Mouse (Mus musculus) 416B (cell line): Measurements from ENCODE around the gene Gm20388.

Source experiments
- DNase-seq: peaks from one replicate; pipeline ENCODE4 v3.0.0; 2011; ENCODE audit warnings: low read depth

Gene Gm20388

DNA sequence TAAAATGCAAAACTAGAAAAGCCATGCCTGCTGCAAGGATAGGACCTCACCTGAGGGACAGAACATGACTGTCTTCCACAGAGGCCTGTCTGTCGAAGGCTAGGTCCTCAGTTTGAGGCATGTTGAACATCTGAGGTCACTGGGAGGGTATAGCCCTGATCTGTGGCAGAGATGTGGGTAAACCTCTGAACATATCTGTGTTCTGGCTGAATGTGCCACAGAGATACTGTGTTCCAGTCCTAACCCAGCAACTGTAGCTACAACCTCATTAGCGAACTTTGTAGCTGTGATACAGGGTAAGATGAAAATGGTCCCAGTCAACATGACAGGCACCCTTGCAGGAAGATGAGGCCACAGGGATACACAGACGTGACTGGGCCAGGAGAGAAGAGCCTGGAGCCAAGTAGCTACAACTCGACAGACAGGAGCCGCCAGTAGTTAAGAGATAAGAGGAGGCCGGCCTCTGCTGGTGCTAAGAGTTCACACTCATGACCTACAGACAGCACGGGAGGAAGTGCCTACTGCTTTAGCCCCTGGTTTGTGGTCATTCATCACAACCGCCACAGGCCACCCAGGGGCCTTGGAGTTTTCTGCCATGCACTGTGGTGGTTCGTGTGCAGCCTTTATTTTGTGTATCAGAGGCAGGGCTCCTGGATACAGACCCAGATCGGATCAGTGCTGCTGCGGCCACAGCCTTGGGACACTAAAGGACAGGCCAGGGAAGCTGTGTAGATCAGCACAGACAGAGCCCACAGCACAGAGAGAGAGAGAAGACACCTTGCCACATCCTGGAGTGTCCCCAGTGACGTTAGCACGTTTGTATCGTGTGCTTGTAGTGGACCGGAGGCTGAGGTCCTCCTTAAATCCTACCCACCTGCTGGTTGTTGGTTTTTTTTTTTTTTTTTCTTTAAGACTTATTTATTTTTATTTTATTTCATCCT is 2439.0 kb downstream of the Gm20388 start:
- peak; percentile 97 for DNase-seq

DNA sequence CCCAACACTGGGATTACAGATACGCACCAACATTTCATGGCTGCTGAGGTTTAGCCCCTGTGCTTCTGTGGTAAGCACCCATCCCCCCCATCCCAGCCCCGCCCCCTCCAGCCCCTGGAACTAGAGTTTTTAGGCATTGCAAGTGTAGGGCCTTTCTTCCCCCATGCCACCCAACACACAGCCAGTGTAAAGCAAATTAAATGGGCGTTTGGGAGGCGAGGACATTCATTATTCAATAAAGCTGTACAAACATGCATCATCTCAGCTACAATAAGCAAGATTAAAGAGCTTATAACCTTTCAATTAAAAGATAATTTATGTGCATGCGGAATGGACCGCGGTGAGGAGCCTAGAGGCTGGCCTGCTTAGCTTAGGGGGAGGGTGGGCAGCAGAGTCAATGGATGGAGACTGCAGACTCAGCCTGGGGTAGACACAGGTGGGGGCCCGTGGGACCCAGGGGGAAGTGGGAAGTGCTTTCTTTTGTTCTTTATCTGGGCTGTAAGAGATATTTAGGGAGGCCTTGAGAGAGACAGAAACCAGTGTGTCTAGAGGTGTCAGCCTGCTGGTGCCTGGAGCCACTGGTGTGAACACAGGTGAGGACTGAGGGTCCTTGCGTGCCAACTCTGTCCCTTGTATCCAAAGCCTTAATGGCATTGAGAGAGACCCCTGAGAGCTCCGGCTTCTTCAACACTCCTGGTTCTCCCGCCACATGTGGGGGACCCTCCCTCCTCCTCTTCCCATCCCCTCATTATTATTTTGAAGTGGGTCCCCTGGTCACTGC is 2439.9 kb downstream of the Gm20388 start:
- peak; percentile 25 for DNase-seq

DNA sequence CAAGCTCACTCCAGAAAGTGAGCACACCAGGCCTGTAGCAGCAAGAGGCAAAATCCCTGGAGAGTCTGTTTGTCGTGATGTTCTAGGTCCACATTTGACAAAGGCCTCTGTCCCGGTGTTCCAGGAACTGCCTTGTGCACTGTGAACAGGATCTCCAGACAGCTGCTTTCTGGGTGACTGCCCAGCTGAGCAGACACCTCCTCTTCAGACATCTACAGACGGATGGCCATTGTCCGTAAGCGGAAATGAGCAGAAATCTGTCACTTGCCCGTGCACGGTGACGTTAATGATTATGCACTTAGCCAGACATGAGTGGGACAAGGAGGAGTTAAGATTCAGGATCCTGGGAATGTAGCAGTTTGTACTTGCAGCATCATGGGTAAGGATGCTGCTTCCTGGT is 2443.5 kb downstream of the Gm20388 start:
- no peak for DNase-seq

DNA sequence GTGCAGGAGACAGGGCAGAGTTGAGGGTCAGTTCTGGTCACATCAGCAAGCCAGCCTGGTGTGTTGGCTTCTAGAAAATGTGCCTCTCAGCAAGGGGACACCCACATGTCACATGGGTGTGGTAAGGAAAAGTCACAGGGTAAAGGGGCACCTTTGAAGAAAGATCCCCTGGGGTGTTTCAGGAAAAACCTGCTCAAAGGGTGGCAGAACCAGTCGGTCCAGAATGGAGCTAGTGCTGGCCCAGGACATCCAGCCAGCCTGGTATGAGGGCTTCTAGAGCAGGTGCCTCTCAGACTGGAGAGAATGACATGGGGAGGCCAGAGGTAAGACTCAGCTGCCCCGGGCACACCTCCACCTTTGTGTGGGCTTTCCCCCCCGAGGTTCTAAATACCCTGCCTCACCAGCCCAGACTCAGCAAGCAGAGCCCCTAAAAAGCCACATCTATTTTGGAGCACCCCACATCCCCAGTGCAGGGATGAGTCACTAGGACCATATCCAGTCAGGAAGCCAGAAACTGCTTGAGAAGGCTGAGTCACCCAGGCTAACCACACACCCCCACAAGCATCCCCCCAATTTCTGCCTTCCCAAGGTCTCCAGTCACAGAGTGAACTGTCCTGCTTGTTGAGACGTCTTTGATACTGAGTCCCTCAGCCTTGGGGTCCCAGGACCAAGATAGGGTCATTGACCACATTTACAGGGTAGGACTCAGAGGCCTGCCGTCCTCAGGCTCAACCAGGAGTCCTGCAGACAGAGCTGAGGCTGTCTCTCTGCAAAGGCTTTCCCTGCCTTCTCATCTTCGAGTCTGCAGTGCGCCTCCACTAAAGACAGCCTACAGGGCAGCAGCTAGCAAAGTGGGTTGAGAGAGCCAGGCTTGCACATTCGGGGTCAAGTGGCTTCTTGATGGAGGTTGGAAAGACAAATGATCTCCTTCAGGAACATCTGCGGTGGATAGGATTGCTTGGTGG is 2445.3 kb downstream of the Gm20388 start:
- DNase-seq, result peak; percentile 92

DNA sequence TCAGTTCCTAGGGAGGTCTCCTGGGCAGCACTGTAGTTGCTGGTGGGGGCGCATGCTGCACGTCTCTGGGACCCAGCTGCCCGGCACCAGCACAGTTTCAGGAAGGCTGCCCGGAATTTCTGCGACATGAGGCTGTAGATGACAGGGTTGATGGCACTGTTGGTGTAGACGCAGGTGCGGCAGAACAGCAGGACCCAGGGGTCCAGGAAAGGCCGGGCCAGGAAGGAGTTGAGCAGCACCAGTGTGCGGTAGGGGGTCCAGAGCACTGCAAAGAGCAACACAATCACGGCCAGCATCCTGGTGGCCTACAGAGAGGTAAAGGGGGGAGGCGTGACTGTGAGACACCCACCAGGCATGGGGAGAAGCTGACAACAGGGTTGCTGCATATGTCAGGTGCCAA is 2446.6 kb downstream of the Gm20388 start:
- no peak for DNase-seq

DNA sequence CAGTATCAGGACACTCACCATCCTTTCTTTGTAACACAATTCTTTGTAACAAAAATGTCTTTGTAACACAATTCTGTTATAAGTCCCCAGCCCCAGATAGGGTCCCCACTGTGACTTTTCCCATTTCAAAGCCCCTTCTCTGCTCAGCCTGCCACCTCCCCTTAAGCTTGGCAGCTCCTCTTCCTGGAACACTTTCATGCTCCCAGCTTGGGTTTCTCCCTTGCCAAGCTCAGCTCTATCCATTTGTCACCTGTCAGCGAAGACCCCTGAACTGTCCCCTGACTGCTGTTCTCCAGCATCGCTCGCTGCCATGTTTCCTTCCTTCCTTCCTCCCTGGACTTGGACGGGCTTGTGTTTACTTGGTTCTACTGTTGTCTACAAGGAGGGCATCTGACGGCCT is 2447.0 kb downstream of the Gm20388 start:
- DNase-seq, result no peak

DNA sequence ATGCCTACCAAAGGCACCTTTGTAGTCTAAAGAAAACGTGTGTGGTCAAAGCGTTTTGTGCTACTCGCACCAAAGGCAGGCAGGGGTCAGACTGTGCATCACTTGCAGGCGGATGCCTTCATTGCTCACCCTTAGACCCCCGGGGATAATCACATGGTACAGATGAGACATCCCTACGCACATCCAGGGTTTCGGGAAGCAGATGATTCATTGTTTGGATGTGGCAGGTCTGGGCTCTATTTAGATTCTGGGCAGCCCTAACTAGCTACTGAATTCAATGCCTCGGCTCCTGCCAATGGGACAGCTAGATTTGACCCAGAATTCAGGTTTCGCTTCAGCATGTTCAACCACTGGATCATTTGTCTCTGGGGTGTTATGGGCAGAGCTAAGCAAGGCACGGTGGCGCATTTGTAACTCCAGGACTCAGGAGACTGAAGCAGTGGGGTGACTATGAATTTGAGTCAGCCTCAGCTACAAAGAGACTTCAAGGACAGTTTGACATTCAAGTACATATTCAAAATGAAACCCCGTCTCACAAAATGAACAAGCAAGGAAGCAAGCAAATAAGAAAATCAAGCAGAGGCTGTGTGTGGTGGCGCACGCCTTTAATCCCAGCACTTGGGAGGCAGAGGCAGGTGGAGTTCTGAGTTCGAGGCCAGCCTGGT is 2448.6 kb downstream of the Gm20388 start:
- DNase-seq, result no peak

DNA sequence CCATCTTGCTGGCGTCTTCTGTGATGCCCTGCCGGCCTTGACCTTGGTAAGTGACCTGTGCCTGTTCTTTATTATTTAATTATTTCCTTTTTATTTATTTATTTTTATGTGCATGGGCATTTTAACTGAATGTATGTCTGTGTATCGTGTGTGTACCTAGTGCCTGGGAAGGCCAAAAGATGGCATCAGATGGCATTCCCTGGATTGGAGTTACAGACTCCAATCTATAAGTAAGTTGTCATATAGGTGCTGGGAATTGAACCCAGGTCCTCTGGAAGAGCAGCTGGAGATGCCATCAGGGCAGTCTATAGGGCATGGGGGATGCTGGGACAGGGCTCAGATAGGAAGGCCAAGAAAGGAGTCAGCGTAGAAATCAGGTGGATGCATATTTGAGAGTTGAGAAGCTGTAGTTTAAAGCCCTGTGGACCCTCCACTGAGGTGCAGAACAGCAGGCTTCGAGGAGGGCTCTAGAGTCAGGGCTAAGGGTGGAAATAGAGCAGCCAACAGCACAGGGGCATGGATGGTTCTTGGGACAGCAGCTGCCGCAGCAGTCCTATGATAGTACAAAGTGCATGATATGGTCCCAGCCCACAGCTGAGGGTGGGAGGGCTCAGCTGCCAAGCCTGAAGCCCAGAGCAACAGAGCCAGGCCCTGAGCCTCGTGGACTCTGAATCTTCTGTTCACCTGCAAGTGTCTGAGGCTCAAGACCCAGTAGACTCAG is 2450.2 kb downstream of the Gm20388 start, which contains the start of gene Trhr2:
Gene Trhr2, minus strand, starts transcription at position 51 of the 721 bp plus-strand sequence.
- DNase-seq, result no peak

DNA sequence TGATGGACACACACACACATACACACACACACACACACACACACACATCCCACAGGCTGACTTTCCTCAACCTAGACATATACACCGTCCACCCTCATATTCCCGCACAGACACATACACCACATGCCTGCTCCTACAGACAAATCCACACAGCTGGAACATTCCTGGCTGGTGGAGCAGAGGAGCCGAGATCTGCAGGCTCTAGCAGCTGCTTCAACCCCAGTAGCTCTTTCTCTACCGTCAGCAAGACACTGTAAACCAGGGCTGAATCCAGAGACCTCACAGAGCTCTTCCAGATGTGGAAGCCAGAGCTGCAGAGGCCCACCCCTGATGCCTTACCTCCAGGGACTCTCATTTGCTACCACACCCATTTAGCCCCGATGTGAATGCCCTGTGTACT is 2451.6 kb downstream of the Gm20388 start:
- no peak for DNase-seq

DNA sequence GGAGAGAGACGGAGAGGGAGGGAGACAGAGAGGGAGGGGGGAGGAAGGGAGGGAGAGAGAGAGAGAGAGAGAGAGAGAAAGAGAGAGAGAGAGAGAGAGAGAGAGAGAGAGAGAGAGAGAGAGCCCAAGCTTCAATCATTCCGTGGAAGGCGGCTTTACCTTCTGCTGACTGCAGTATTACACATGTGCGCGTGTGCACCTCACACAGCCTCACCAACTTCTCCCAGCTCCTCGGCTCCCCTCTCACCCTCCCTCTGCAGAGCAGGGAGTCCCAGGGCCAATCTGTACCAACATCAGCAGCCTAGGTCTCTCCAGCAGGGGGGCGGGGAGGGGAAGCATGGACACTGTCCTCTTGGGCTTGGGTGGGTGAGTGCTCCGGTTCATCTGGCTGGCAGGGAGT is 2452.3 kb downstream of the Gm20388 start:
- no peak for DNase-seq

DNA sequence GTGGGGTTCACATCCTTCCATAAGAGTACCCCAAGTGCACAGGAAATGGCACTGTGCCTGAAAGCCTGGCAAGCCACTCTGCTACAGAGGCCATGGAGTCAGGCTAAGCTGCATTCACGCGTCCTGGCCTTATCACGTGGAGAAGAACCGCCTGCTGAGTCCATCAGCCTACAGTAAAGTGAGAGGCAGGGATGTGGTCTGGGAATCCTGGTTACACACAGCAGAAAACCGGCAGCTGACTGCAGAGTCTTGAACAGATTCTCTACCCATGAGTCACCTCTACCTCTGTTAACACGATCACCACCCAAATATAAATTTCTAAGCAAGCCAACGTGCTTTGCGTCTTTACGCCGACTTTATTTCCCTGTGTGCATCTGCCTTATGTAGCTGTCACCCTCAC is 2457.9 kb downstream of the Gm20388 start:
- peak; percentile 23 for DNase-seq

DNA sequence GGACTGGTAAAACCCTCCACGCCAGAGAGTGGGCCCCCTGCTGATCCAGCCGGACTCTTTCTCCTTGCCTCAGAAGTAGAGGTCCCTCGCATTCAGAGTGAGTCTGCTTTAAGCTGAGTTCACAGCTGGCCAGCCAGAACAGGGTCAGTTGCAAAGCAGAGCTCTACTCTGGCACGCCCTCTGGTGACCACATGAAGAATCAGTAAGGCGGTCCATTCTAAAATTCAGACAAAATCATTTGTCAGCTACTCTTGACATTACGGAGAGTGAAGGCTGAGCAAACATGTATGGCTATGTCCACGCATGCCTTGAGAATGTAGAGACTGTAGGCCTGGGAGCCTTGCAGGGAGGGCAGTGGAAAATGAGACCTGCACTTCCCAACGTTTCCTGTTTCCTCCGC is 2459.0 kb downstream of the Gm20388 start:
- DNase-seq, result peak; percentile 90

DNA sequence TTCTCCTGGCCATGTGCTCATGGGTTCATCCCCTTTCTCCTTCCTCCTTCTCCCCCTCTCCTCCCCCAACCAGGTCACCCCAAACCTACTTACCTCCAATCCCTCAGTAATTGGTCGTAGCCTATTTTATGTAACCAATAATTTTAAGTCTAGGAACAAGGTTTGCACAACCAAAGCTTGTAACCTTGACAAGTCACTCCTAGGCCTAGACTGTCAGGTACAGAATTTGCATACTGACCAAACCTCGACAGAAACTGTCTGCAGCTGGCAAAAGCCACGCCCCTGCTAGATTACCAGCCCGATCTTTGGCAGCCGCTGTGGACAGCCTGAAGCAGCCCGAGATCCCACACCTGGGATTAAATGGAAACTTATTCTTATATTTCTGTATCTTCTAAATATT is 2461.1 kb downstream of the Gm20388 start:
- no peak for DNase-seq

DNA sequence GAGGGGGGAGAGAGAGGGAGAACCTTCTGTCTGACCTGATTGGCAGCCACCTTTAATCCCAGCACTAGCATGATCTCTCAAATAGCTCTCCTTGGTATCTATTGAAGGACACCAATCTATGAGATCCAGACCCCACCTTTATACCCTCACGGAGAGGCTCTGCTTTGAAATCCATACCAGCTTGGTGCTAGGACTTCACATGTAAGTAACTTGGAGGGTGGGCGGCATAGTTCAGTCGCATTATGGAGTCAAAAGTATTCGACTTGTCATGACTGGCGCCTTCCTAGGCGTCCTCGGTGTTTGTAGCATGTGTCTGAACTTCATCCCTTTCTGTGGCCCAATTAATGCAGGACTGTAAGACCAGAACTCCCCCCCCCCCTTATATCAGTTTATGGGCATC is 2464.7 kb downstream of the Gm20388 start:
- no peak for DNase-seq

DNA sequence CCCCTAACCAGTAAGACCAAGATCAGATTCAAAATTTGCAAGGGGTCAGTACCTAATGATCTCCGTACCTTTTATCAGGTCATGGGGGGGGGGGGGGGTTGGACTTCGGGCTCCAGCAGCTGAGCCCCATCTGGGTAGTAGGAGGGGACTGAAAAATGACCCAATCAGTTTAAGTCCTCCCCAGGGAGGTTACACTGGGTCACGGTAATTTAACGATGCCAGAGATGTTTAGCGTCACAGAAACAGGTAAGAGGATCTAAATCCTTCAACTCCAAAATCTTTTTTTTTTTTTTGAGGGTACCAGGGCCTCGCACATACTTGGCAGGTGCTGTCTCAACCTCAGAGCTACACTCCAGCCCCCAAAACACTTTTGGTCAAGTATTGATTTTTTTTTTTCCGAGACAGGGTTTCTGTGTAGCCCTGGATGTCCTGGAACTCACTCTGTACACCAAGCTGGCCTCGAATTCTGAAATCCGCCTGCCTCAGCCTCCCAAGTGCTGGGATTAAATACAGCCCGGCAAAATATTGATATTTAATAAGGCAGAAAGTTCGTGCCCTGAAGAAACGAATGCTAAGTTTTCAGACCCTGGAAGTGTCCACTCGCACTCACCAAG is 2465.2 kb downstream of the Gm20388 start:
- peak; percentile 31 for DNase-seq

DNA sequence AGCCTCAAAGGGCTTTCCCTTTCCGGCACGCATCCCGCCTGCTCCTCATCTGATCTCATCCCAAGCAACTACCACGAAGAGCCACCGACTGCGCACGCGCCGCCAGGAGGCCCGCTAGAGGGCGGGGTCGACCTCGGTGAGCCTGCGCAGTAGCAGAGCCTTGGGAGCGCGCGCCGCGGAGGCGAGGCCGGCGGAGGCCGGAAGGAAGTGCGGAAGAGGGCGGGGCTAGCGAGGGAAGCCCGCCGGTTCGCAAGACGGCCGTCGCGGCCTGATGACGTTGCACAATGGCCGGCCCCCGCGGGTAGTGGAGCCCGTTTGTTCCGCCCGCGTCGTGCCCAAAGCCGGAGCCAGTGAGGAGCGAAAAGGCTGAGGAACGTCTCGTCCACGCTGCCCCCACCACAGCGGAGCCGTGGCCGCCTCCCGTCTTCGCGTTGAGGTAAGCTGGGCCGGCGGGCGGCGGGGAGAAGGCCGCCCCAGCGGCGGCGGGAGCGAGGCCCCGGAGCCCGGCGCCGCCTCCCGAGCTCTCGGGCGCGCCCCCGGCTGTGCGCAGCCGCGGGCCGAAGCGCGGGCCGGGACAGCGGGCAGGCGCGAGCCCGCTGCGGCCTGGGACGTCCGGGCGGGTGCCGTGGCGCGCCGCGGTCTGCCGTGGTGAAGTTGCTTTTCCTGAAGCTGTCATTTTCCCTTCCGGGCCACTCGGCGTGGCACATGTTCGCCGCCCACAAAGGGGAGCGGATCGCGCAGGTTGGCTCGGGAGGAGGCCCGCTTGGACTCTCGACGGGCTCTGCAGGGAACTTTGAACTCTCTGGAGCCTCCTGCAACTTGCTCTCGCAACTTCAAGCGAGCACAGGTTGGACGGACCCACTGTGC is 2466.0 kb downstream of the Gm20388 start, which contains the start of gene Zc3h18:
Gene Zc3h18, plus strand, starts transcription at position 245 of the 867 bp plus-strand sequence.
- peak; percentile 98 for DNase-seq

DNA sequence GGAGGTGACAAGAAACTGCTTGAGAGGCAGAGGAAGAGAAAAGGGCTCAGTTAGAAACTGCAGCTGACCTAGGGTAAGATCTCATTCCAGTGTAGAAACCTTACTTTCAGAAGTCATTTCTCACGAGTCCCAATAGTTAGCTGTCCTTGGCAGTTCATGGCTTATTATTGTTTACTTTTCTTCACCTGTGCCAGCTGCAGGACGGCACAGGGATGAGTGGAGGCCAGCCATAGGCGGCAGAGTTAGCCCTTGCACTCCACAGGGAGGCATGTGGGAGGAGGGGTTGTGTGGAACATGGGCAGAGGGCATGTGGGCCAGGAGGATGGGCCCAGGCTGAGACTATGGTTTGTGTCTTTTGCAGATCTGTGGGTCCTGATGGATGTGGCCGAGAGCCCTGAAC is 2472.4 kb downstream of the Gm20388 start:
- DNase-seq, result no peak

DNA sequence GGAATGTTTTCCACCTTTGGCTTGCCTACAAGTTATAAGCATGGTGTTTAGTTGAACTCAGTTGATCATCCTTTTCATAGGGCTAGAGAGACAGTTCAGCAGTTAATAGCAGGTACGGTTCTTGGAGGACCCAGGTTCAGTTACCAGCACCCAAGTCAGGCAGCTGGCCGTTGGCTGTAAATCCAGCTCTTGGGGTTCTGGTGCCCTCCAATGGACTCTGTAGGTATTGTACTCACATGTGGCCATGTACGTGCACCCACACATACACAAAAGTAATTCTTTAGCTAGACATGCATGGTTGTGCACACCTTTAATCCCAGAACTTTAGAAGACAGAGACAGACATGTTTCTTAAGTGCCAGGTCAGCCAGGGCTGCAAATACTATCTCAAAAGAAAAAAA is 2478.7 kb downstream of the Gm20388 start:
- DNase-seq, result peak; percentile 34

DNA sequence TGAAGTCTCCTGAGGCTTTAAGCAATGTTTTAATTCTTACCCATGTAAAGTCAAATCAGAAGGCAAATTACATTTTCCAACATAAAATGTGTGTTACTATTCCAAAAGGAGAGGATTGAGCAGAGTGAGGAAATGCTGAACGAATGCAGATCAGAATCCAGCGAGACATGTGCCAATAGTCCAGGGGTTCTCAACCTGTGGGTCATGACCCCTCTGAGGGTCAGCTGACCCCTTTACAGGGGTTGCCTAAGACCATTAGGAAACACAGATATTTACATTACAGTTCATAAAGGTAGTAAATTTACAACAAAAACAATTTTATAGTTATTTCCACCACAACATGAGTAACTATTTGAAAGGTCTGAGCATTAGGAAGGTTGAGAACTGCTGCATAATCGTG is 2480.1 kb downstream of the Gm20388 start:
- no peak for DNase-seq
